Mouse (Mus musculus) erythroblast, embryonic 14.5 days (primary cell): ENCODE data around the gene Scn2a.

Experiments
- GATA1 ChIP-seq: IDR thresholded peaks from 2 replicates; pipeline ENCODE4 v1.6.1; 2012; ENCODE audit warnings: low read length, inconsistent platforms, mixed read lengths
- TAL1 ChIP-seq: IDR thresholded peaks from 3 replicates; pipeline ENCODE4 v1.6.1; 2012; ENCODE audit warnings: low read length, inconsistent platforms, mixed read lengths

DNA sequence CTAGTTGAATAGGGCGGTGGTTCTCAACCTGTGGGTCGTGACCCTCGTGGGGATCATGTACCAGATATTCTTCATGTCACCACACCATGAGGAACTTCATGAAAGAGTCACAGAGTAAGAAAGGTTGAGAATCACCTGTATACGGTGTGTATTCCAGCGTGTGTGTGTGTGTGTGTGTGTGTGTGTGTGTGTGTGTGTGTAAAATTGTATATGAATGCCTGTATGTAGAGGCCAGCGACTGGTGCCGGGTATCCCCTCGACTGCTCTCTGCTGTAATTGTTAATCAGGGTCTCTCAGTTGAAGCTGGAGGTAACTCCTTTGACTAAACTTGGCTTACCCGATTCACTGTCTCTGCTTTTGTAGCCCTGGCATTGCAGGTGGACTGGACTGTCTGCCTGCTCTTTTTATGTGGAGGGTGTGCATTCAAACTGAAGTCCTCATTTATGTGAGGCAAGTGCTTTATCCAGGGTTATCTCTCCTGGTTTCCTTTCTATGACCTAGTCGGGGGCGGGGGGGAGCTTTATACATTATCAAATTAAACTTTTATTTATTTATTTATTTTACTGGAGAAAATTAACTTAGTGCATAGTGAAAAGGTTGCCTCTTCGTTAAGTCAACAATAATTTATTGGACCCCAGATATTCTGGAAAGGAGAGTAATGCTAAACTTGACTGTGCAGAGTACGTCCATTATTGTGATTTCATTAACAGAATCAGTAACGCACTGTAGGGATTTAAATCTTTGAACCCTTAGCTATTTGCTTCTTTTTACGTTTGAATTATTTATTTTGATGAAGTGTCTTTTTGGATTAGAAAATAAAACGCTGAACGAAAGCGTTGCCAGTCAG, 47.2 kb downstream of the Scn2a start:
- TF ChIP-seq GATA1: no peak
- TF ChIP-seq TAL1: no peak
